Comparison of ENCODE assay signal across 24 mouse cellular contexts in genomic region chr1:94504080-94504520, GRCm38 (mm10).
DNase-seq lines count a peak whose midpoint lies in the region; ATAC-seq lines count a peak whose summit lies in the region.
"Had no signal": no experiment of that assay in that cellular context is flagged by ENCODE, and none has a peak within 500 bp of the region (broad histone marks: within the 10 kb centered on the region; RNA-seq: fewer than 3 reads in every experiment).

No protein-coding gene starts in this region.

- ATAC-seq in midbrain, embryonic 15.5 days (replicated peaks) = peak; percentile 42; the same call in 1 of the 2 replicates
- no peak for ATAC-seq in midbrain, embryonic 11.5 days (ENCODE audit: low FRiP score)
- ATAC-seq in hindbrain, embryonic 14.5 days (ENCODE audit: low FRiP score) = peak; percentile 47; the same call in 1 of the 2 replicates
- ATAC-seq: inflammation-experienced regulatory T-cells, adult 6 months; Patski had no signal

- H3K4me2 ChIP-seq in midbrain, embryonic 15.5 days = no peak overlapping the region
- no peak overlapping the region for H3K4me2 ChIP-seq in midbrain, embryonic 11.5 days
- no peak overlapping the region for H3K4me2 ChIP-seq in hindbrain, embryonic 14.5 days (replicated peaks)
- H3K4me2 ChIP-seq: limb, embryonic 15.5 days; stomach, embryonic 15.5 days had no signal

- H3K4me3 ChIP-seq in midbrain, embryonic 15.5 days = no peak overlapping the region
- H3K4me3 ChIP-seq in midbrain, embryonic 11.5 days (ENCODE audit: low read depth, low read length) = no peak overlapping the region
- H3K4me3 ChIP-seq in hindbrain, embryonic 14.5 days (replicated peaks; ENCODE audit: low read length) = no peak overlapping the region
- H3K4me3 ChIP-seq: gastrocnemius, adult 2 months; heart, embryonic 10.5 days; limb, embryonic 15.5 days; megakaryocyte, embryonic 14.5 days; stomach, embryonic 15.5 days had no signal

- H3K27ac ChIP-seq in midbrain, embryonic 15.5 days = no peak overlapping the region
- H3K27ac ChIP-seq in midbrain, embryonic 11.5 days (ENCODE audit: low read depth, low read length) = no peak overlapping the region
- peak overlapping the region; percentile 51; the same call in 1 of the 2 replicates for H3K27ac ChIP-seq in hindbrain, embryonic 14.5 days
- H3K27ac ChIP-seq: gastrocnemius, adult 2 months; heart, embryonic 10.5 days; limb, embryonic 15.5 days; stomach, embryonic 15.5 days had no signal

- H3K9ac ChIP-seq in midbrain, embryonic 15.5 days = no peak overlapping the region
- H3K9ac ChIP-seq in midbrain, embryonic 11.5 days (ENCODE audit: low read length) = no peak overlapping the region
- H3K9ac ChIP-seq in hindbrain, embryonic 14.5 days = no peak overlapping the region
- H3K9ac ChIP-seq: limb, embryonic 15.5 days; stomach, embryonic 15.5 days had no signal

- WGBS in midbrain, embryonic 15.5 days = 56% methylated on average over 4 of the region's 4 CpGs
- 79% methylated on average over 4 of the region's 4 CpGs for WGBS in midbrain, embryonic 11.5 days
- WGBS in hindbrain, embryonic 14.5 days = 35% methylated on average over 4 of the region's 4 CpGs

- no peaks in the 10 kb centered on the region for H3K36me3 ChIP-seq in midbrain, embryonic 15.5 days (replicated peaks)
- no peaks in the 10 kb centered on the region for H3K36me3 ChIP-seq in midbrain, embryonic 11.5 days (ENCODE audit: control insufficient read depth, insufficient read depth, low read length)
- no peaks in the 10 kb centered on the region for H3K36me3 ChIP-seq in hindbrain, embryonic 14.5 days (replicated peaks; ENCODE audit: control insufficient read depth, insufficient read depth)
- H3K36me3 ChIP-seq: heart, embryonic 10.5 days; limb, embryonic 15.5 days; stomach, embryonic 15.5 days had no signal

- H3K9me3 ChIP-seq in midbrain, embryonic 15.5 days = no peaks in the 10 kb centered on the region
- H3K9me3 ChIP-seq in midbrain, embryonic 11.5 days (ENCODE audit: control insufficient read depth, low read length) = no peaks in the 10 kb centered on the region
- H3K9me3 ChIP-seq in hindbrain, embryonic 14.5 days (ENCODE audit: control insufficient read depth, low read length) = no peaks in the 10 kb centered on the region
- H3K9me3 ChIP-seq: heart, embryonic 10.5 days; limb, embryonic 15.5 days; stomach, embryonic 15.5 days had no signal

- H3K27me3 ChIP-seq in midbrain, embryonic 15.5 days (replicated peaks) = no peaks in the 10 kb centered on the region
- H3K27me3 ChIP-seq in midbrain, embryonic 11.5 days (ENCODE audit: control insufficient read depth, insufficient read depth, low read length) = no peaks in the 10 kb centered on the region
- H3K27me3 ChIP-seq in hindbrain, embryonic 14.5 days (ENCODE audit: control insufficient read depth, insufficient read depth, low read length) = no peaks in the 10 kb centered on the region
- H3K27me3 ChIP-seq: limb, embryonic 15.5 days; megakaryocyte, embryonic 14.5 days; Patski; stomach, embryonic 15.5 days had no signal

- peak; percentile 14 to 15 for DNase-seq in cerebellum, postnatal 10 days
- no peak for DNase-seq in cerebellum, adult 11-12 months
- DNase-seq in midbrain, embryonic 11.5 days (ENCODE audit: low spot score, missing footprints) = no peak
- DNase-seq in hindbrain, embryonic 14.5 days (ENCODE audit: low spot score) = peak; percentile 29
- DNase-seq in gastrocnemius, adult 18-20 months (ENCODE audit: low spot score) = no peak
- DNase-seq in heart, postnatal 25 days (ENCODE audit: low spot score) = no peak
- DNase-seq in cerebellum, postnatal 36 days = no peak
- DNase-seq: adrenal gland, adult 8-10 months; cerebellum, adult 11 months; cerebellum, postnatal 25 days; gastrocnemius, adult 2 months; heart, postnatal 10 days; kidney, adult 2 months; kidney, postnatal 14 days; lung, postnatal 14 days; right cerebral cortex, postnatal 14 days; thymus, adult 18-20 months had no signal

- intact Hi-C loops in heart, postnatal 25 days (cut with DNase I) = no loop called here

- H3K4me1 ChIP-seq in midbrain, embryonic 15.5 days = no peaks in the 10 kb centered on the region
- H3K4me1 ChIP-seq in midbrain, embryonic 11.5 days (ENCODE audit: control insufficient read depth, insufficient read depth, low read length) = no peaks in the 10 kb centered on the region
- H3K4me1 ChIP-seq in hindbrain, embryonic 14.5 days (replicated peaks; ENCODE audit: control insufficient read depth, insufficient read depth, low read length) = peaks cover 3% of the 10 kb centered on the region; the same call in 1 of the 2 replicates
- H3K4me1 ChIP-seq: heart, embryonic 10.5 days; limb, embryonic 15.5 days; megakaryocyte, embryonic 14.5 days; stomach, embryonic 15.5 days had no signal

Comparison
In these comparisons a context has a peak if more than half of its experiments do, and no peak if none do; other contexts are left out.
1. DNase-seq: peak in cerebellum, postnatal 10 days (2 of 2) and hindbrain, embryonic 14.5 days (single experiment); none in cerebellum, adult 11-12 months (single experiment), midbrain, embryonic 11.5 days (single experiment), gastrocnemius, adult 18-20 months (single experiment), heart, postnatal 25 days (single experiment) and cerebellum, postnatal 36 days (0 of 2).